Mouse (Mus musculus) cerebellum, adult 2 months (tissue): ENCODE data around the gene Cdcp1.

Experiments
- CTCF ChIP-seq: fragments of 200-500 bp; IDR thresholded peaks from 2 replicates; pipeline ENCODE4 v1.5.1; 2011; ENCODE audit warnings: low read depth, mild to moderate bottlenecking, control low read depth, low read length, moderate library complexity, borderline replicate concordance; ENCODE audit not compliant: insufficient read depth
- POLR2A ChIP-seq: fragments of 200-500 bp; IDR thresholded peaks from 2 replicates; pipeline ENCODE4 v1.6.1; 2011; ENCODE audit warnings: low read length, control low read depth, borderline replicate concordance; ENCODE audit not compliant: insufficient read depth

GRCm38 (mm10) chr9:123227106-123227750 is 11.4 kb upstream of the Cdcp1 start:
- no peak for TF ChIP-seq CTCF
- no peak for TF ChIP-seq POLR2A
